Mouse (Mus musculus) bone marrow macrophage, adult 2 months (primary cell): ENCODE data around the gene Tmed1. TPM values are rescaled to one million over a fixed set of nuclear protein-coding genes. Genes with fewer than 3 reads are reported as not detected.

Experiments used
- H3K27ac ChIP-seq: 2 replicates; pipeline ENCODE4 v1.5.1; 2012; ENCODE audit warnings: low read depth, low read length; ENCODE audit not compliant: insufficient read depth
- H3K4me1 ChIP-seq: 2 replicates; pipeline ENCODE4 v1.6.1; 2012; ENCODE audit warnings: low read length; ENCODE audit not compliant: control insufficient read depth, insufficient read depth
- H3K4me3 ChIP-seq: 2 replicates; pipeline ENCODE4 v1.5.1; 2012; ENCODE audit warnings: mild to moderate bottlenecking, low read length, moderate library complexity; ENCODE audit not compliant: insufficient read depth
- CTCF ChIP-seq: IDR thresholded peaks from 2 replicates; pipeline ENCODE4 v1.5.1; 2012; ENCODE audit warnings: low read depth, mild to moderate bottlenecking, low read length, moderate library complexity
- POLR2A ChIP-seq: IDR thresholded peaks from 2 replicates; pipeline ENCODE4 v1.6.1; 2012; ENCODE audit warnings: mild to moderate bottlenecking, low read depth, low read length, borderline replicate concordance
- polyA plus RNA-seq: library from polyadenylated mRNA; stranded (reverse); fragments of >200 nt; gene quantifications from 2 replicates; pipeline ENCODE4 v1.2.4, GENCODE M21; 2012; ENCODE audit not compliant: missing spikeins, insufficient read depth, insufficient read length

Gene Tmed1
- 11.3 and 11.8 TPM in 2 replicates for polyA plus RNA-seq

DNA sequence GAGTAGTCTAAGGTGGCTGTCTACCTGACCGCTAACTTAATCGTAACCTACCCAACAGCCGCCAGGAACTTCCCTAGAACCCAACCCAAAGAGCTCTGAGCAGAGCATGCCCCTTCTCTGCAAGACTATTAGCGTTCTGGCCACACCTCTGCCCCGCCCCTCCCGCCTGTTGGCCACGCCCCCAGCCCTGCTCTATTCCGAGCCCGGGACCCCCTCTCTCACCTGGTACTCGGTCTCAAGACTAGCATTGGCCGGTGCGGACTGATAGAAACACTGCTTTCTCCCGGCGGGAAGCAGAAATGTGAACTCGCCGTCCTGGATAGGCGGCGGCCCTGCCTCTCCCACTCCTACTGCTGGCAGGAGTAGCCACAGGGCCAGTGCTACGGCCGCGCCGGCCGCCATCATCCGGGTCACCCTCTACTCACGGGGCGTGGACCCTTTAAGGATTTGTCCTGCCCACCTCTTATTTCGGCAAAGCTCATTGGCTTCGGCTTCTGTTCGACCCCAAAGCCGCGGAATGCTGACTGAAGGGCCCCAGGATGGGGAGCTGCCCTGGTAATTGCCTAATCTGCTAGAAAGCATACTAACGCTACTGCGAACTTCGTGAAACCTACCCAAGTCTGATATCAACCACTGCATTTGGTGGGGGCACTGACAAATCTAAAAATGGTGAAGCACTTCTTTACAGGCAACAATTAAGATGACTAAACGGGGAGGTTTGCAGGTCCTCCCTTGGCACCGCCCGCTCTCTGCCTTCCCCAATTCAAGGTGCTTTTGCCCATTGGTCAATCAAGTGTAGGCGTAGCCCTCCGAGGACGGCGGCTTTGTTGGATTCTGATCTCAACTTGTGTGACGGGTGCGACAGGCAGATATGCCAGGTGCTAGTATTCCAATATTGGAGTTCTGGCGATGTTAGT is at the start of gene Tmed1:
Tmed1 (minus strand) TSS at position 481 of the 917 bp plus-strand sequence.
- peaks cover 12% of the 10 kb centered on the region for H3K4me1 ChIP-seq
- H3K27ac ChIP-seq = peak within 1 kb of the TSS; percentile 92
- TF ChIP-seq POLR2A = no peak
- TF ChIP-seq CTCF = no peak
- H3K4me3 ChIP-seq = peak within 1 kb of the TSS; percentile 86

DNA sequence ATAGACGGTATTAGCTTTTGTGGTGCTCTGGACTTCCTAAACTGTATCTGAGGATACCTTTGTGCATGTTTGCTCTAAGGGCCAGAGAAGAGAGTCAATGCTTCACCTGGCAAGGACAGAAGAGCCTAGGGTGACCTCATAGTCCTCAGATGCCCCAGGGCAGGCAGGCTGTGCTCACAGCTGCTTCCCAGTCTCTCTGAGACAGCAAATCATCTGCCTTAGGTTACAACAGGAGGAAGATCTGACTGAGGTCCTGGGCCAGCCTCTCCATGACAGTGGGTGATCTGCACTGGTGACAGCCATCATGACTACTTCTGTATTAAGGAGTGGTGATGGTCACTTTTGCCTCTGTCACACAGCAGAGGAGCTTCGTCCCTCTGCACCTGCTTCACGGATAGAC is 49.1 kb upstream of the Tmed1 start:
- TF ChIP-seq POLR2A = no peak
- no peak for TF ChIP-seq CTCF
- H3K4me1 ChIP-seq = peaks cover under 1% of the 10 kb centered on the region
- no peak overlapping the region for H3K27ac ChIP-seq
- no peak overlapping the region for H3K4me3 ChIP-seq

DNA sequence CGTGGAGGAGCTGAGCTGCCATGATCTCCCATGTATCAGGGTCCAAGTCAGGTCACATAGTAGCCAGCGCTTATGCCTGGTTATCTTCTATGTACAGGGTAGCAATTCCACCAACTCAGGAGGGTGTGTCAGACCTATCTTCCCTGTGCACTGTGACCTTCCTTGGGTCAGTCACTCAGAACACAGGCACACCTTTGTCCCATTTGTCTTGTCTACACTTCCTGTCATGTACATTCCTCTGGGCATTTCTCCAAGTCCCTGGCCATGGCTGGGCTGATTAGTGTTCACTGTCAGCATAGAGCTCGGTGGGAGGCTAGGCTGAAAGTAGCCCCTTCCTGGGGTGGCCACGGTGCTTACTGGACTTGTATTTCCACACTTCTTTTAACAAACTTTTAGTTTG is 48.3 kb upstream of the Tmed1 start:
- no peak overlapping the region for H3K4me3 ChIP-seq
- TF ChIP-seq CTCF (no peak), POLR2A (no peak)
- no peaks in the 10 kb centered on the region; the same call in 1 of the 2 replicates for H3K4me1 ChIP-seq
- H3K27ac ChIP-seq = no peak overlapping the region

DNA sequence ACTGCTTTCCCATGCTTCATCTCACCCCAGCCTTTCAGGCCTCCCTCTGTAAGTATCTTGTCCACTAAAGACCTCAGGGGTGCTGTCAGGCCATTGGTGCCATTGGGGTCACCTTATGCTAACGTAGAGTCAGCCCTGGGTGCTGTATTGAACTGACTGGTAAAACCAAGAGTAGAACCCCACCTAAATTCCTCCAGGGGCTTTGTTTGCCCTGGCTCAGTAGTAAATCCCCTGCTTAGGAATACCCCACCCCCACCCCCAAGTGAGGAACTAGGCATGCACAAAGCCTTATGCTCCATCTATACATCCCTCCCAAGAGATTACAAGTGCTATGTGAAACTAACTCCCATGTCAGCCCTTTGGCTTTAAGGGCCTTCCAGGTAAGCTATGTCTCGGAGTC is 47.5 kb upstream of the Tmed1 start:
- TF ChIP-seq POLR2A = no peak
- TF ChIP-seq CTCF = no peak
- H3K4me3 ChIP-seq = no peak overlapping the region
- no peaks in the 10 kb centered on the region; the same call in 1 of the 2 replicates for H3K4me1 ChIP-seq
- no peak overlapping the region for H3K27ac ChIP-seq

DNA sequence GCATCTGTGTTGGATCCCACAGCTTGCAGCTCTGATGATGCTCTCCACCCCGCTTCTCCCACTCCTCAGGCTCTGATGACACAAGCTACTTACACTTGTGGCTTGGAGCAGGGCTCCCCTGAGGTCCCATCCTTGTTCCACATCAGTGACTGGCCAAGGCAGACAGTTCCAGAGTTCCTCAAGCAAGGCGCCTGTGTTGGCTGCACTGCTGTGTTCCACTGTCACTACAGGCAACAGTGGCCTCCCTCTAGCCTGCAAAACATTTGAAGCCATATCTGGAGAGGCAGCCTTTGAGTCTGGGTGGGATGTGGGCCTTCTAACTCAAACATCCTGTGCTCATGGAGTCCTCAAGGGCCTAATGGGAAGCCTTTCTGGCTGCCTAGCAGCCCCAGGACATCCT is 46.9 kb upstream of the Tmed1 start:
- no peaks in the 10 kb centered on the region; the same call in none of the 2 replicates for H3K4me1 ChIP-seq

DNA sequence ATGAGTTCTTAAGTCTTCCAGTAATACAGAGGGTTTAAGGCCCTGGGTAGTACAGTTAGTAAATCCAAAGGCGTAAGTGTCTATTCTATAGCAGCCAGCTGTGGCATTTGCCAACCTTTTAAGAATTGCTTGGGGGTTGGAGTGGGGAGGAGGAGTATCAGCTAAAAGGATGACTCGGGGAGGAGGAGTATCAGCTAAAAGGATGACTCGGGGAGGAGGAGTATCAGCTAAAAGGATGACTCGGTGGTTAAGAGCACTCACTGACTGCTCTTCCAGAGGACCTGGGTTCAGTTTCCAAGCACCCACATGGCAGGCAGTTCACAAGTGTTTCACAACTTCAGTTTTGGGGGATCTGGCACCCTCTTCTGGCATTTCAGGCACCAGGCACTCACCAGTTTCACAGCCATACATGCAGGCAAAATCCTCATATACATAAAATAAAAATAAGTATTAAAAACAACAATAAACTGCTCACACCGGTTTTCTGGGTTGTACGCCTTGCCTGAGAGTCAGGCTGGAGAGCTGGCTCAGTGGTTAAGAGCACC is 45.2 kb upstream of the Tmed1 start:
- TF ChIP-seq CTCF (no peak), POLR2A (no peak)
- Histone ChIP-seq H3K27ac (no peak overlapping the region), H3K4me3 (no peak overlapping the region), H3K4me1 (peaks cover 6% of the 10 kb centered on the region)

More for the DNA sequence above, 46.9 kb upstream of the Tmed1 start:
- TF ChIP-seq CTCF (no peak), POLR2A (no peak)
- H3K4me3 ChIP-seq = no peak overlapping the region
- H3K27ac ChIP-seq = no peak overlapping the region

DNA sequence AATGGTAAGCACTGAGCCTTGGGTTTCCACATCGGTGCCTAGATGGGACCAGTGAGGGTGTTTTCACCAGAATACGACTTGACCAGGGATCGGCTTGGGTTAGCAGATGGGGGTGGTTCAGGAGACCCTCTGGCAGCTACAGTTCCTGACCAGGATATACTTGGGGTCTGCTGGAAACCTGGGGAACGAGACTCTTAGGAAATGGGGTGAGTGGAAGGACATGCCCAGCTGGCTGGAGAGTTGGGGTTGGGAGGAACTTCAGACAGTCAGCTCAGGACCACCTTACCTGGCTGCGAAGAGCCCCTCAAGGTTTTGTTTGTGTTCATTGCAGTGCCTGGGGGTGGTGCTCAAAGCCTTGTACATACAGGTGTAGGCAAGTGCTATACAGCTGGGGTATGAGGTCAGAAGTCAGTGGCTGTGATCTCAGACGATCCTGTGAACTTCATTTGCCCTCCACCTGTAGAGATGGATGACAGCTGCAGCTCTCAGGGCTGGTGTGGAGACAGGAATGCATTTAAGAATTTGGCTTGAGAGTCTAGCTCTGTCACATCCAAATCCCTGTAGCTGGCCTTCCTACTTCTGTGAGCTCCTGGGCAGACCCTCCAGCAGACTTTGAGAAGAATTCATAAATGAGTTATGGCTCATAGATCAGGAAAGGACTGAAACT is 43.7 kb upstream of the Tmed1 start:
- TF ChIP-seq POLR2A (no peak), CTCF (no peak)
- Histone ChIP-seq H3K4me3 (no peak overlapping the region), H3K4me1 (peaks cover 10% of the 10 kb centered on the region), H3K27ac (no peak overlapping the region)

DNA sequence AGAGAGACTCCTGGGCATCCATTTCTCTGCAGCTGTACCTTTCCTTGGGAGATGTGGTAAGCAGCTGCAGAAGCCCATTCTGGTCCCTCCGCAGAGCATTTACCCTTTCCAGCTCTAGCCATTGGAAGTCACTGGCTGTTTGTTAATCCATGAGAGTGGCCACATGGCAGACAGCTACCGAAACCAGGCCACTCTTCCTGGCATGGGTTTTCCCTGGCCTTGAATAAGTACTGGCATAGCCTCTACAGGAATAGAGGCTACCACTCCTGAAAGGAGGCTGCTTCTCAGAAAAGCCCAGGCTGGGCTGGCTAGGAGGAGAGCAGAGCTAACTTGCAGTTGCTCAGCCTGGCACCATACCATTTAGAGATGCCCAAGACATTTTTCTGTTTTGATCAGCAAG is 41.0 kb upstream of the Tmed1 start:
- Histone ChIP-seq H3K4me3 (no peak overlapping the region), H3K27ac (no peak overlapping the region), H3K4me1 (peaks cover 14% of the 10 kb centered on the region)
- no peak for TF ChIP-seq CTCF
- TF ChIP-seq POLR2A = no peak

DNA sequence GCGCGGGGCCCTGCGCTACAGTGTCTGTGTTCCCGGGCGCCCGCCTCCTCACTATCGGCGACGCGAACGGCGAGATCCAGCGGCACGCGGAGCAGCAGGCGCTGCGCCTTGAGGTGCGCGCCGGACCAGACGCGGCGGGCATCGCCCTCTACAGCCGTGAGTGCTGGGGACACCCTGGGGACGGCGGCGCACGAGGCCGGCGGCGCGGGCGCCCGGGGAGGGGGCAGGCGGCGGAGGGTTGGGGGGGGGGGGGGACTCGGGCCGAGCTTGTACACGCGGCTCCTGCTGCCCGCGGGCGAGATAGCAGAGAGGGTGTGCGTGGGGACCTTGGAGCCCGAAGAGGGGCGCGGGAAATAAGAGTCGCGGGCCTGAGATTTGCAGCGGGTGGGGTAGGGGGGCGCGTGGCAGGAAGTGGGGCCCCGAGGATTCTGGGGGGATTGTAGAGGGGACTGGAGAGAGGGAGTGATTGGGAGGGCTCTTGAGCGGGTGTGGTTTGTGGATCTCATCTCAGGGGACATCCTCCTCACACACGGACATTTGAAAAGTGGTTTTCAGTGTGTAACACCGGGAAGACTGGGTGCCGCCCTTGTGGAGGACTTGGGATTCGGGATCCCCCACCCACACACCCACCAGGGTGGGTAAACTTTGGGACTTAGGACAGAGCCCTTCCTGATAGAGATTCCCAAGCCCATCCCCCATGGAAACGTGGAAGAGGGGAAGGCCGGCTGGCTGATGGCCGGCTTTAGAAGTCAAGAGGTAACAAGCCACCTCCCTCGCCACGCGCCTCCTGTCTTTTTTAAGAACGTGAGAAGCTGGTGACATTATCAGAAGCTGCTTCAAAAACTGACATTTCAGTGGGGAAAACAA is 37.3 kb upstream of the Tmed1 start:
- TF ChIP-seq POLR2A (no peak), CTCF (no peak)
- H3K4me3 ChIP-seq = peak overlapping the region; percentile 82
- peaks cover 18% of the 10 kb centered on the region for H3K4me1 ChIP-seq
- H3K27ac ChIP-seq = peak overlapping the region; percentile 77
